Mouse (Mus musculus): Measurements from ENCODE around the gene Acbd7. TPM values are rescaled to one million over a fixed set of nuclear protein-coding genes. Genes with fewer than 3 reads are reported as not detected.

Acbd7 gene
- polyA plus RNA-seq, 1 experiment from 2014 or later = not detected

DNA sequence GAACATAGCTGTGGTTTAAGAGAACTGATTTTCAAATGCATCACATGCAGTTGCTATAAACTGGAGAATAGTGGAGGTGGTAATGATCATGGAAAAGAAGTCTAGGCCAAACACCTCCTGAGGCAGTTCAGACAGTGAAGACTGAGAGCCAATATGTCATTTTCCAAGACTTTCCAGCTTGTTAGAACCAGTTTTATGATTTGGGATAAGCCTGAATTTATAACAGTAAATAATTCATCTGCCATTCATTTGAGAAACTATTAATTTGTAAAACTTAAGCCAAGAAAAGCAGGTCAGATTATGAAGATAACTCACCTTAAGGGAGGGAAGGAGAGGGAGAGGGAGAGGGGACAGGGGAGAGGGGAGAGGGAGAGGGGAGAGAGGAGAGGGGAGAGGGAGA is 17.2 kb downstream of the Acbd7 start:
- Histone ChIP-seq H3K27me3 (ENCODE audit: control insufficient read depth, insufficient read depth, low read length) (no peaks in the 10 kb centered on the region), H3K9me3 (ENCODE audit: control insufficient read depth, low read length) (no peaks in the 10 kb centered on the region), H3K4me1 (ENCODE audit: control insufficient read depth, insufficient read depth, low read length) (no peaks in the 10 kb centered on the region), H3K4me3 (ENCODE audit: low read depth, low read length) (no peak overlapping the region), H3K9ac (ENCODE audit: low read length) (no peak overlapping the region), H3K27ac (ENCODE audit: low read depth, low read length) (no peak overlapping the region), H3K36me3 (ENCODE audit: control insufficient read depth, insufficient read depth, low read length) (no peaks in the 10 kb centered on the region), H3K4me2 (ENCODE audit: low read depth) (no peak overlapping the region)
- ATAC-seq (ENCODE audit: insufficient read depth, low FRiP score, low TSS enrichment) = no peak
- no peak for DNase-seq (ENCODE audit: low spot score)

- no peak for DNase-seq (ENCODE audit: low spot score)
- ATAC-seq (ENCODE audit: insufficient read depth, low FRiP score, low TSS enrichment) = no peak
- H3K4me1 ChIP-seq (ENCODE audit: control insufficient read depth, insufficient read depth, low read length) = no peaks in the 10 kb centered on the region
- no peak overlapping the region for H3K4me2 ChIP-seq (ENCODE audit: low read depth)
- WGBS = 93% methylated on average over 8 of the region's 8 CpGs
- H3K36me3 ChIP-seq (ENCODE audit: control insufficient read depth, insufficient read depth, low read length) = no peaks in the 10 kb centered on the region
- H3K4me3 ChIP-seq (ENCODE audit: low read depth, low read length) = no peak overlapping the region
- H3K27me3 ChIP-seq (ENCODE audit: control insufficient read depth, insufficient read depth, low read length) = no peaks in the 10 kb centered on the region
- H3K9me3 ChIP-seq (ENCODE audit: control insufficient read depth, low read length) = no peaks in the 10 kb centered on the region
- H3K9ac ChIP-seq (ENCODE audit: low read length) = no peak overlapping the region
- H3K27ac ChIP-seq (ENCODE audit: low read depth, low read length) = no peak overlapping the region
These were observed 19.8 kb downstream of the Acbd7 start for GRCm38 (mm10) chr2:3355793-3356192.

DNA sequence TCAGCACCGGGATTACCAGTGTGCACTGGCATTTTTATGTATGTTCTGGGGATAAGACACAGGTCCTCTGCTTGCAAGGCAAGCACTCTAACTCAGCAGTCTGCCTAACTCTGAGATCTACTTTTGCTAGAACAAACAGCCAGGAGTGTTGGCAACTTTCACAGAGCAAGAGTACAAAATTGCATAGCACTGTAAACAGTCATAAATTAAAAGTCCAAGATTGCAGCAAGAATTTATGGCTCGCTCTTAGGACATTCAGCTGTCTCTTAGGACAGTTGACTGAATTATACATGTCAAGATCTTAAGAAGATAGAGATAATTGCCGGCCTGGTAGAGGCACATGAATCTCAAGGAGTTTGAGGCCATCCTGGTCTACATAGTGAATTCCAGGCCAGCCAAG is 20.3 kb downstream of the Acbd7 start:
- H3K27ac ChIP-seq (ENCODE audit: low read depth, low read length) = no peak overlapping the region
- H3K4me2 ChIP-seq (ENCODE audit: low read depth) = no peak overlapping the region
- DNase-seq (ENCODE audit: low spot score) (no peak), ATAC-seq (ENCODE audit: insufficient read depth, low FRiP score, low TSS enrichment) (no peak)
- no peaks in the 10 kb centered on the region for H3K27me3 ChIP-seq (ENCODE audit: control insufficient read depth, insufficient read depth, low read length)
- no peak overlapping the region for H3K9ac ChIP-seq (ENCODE audit: low read length)
- no peaks in the 10 kb centered on the region for H3K9me3 ChIP-seq (ENCODE audit: control insufficient read depth, low read length)
- H3K36me3 ChIP-seq (ENCODE audit: control insufficient read depth, insufficient read depth, low read length) = no peaks in the 10 kb centered on the region
- no peaks in the 10 kb centered on the region for H3K4me1 ChIP-seq (ENCODE audit: control insufficient read depth, insufficient read depth, low read length)
- no peak overlapping the region for H3K4me3 ChIP-seq (ENCODE audit: low read depth, low read length)
- WGBS = 74% methylated on average over 3 of the region's 3 CpGs

- WGBS = 73% methylated on average over 3 of the region's 3 CpGs
- H3K27me3 ChIP-seq (ENCODE audit: control insufficient read depth, insufficient read depth, low read length) = no peaks in the 10 kb centered on the region
- no peak overlapping the region for H3K4me2 ChIP-seq (ENCODE audit: low read depth)
- no peak overlapping the region for H3K4me3 ChIP-seq (ENCODE audit: low read depth, low read length)
- H3K36me3 ChIP-seq (ENCODE audit: control insufficient read depth, insufficient read depth, low read length) = no peaks in the 10 kb centered on the region
- H3K27ac ChIP-seq (ENCODE audit: low read depth, low read length) = no peak overlapping the region
- H3K9me3 ChIP-seq (ENCODE audit: control insufficient read depth, low read length) = no peaks in the 10 kb centered on the region
- no peak overlapping the region for H3K9ac ChIP-seq (ENCODE audit: low read length)
- no peak for ATAC-seq (ENCODE audit: insufficient read depth, low FRiP score, low TSS enrichment)
- no peaks in the 10 kb centered on the region for H3K4me1 ChIP-seq (ENCODE audit: control insufficient read depth, insufficient read depth, low read length)
- DNase-seq (ENCODE audit: low spot score) = no peak
These were observed 21.9 kb downstream of the Acbd7 start for GRCm38 (mm10) chr2:3357887-3358286.

- Histone ChIP-seq H3K27me3 (ENCODE audit: control insufficient read depth, insufficient read depth, low read length) (no peaks in the 10 kb centered on the region), H3K4me2 (ENCODE audit: low read depth) (no peak overlapping the region), H3K9ac (ENCODE audit: low read length) (no peak overlapping the region), H3K4me1 (ENCODE audit: control insufficient read depth, insufficient read depth, low read length) (no peaks in the 10 kb centered on the region), H3K27ac (ENCODE audit: low read depth, low read length) (no peak overlapping the region), H3K4me3 (ENCODE audit: low read depth, low read length) (no peak overlapping the region), H3K36me3 (ENCODE audit: control insufficient read depth, insufficient read depth, low read length) (no peaks in the 10 kb centered on the region), H3K9me3 (ENCODE audit: control insufficient read depth, low read length) (no peaks in the 10 kb centered on the region)
- no peak for ATAC-seq (ENCODE audit: insufficient read depth, low FRiP score, low TSS enrichment)
- 80% methylated on average over 3 of the region's 3 CpGs for WGBS
- DNase-seq (ENCODE audit: low spot score) = no peak
These were observed 25.1 kb downstream of the Acbd7 start for GRCm38 (mm10) chr2:3361067-3361466.

DNA sequence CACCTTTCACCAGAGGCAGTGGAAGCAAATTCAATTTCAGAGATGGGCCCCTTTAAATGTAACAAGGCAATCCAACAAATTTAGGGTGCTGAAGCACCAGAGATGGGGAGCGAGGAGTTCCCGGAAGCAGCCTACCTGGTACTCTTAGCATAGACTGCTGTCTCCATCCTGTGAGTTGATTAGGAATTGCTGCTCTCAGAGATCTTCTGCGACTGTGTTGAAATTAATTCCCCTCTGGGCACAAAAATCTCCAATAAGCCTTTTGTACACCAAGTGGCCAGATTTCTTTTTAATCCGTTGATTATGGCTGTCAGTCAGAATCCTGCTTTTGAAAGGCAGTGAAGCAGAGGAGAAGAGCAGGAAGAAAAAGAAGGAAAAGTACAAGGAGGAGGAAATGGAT is 29.2 kb downstream of the Acbd7 start:
- Histone ChIP-seq H3K4me3 (ENCODE audit: low read depth, low read length) (no peak overlapping the region), H3K4me2 (ENCODE audit: low read depth) (no peak overlapping the region), H3K27ac (ENCODE audit: low read depth, low read length) (no peak overlapping the region), H3K27me3 (ENCODE audit: control insufficient read depth, insufficient read depth, low read length) (no peaks in the 10 kb centered on the region), H3K9ac (ENCODE audit: low read length) (no peak overlapping the region), H3K9me3 (ENCODE audit: control insufficient read depth, low read length) (no peaks in the 10 kb centered on the region), H3K36me3 (ENCODE audit: control insufficient read depth, insufficient read depth, low read length) (no peaks in the 10 kb centered on the region), H3K4me1 (ENCODE audit: control insufficient read depth, insufficient read depth, low read length) (no peaks in the 10 kb centered on the region)
- no peak for ATAC-seq (ENCODE audit: insufficient read depth, low FRiP score, low TSS enrichment)
- no peak for DNase-seq (ENCODE audit: low spot score)
- 79% methylated on average over 4 of the region's 4 CpGs for WGBS

DNA sequence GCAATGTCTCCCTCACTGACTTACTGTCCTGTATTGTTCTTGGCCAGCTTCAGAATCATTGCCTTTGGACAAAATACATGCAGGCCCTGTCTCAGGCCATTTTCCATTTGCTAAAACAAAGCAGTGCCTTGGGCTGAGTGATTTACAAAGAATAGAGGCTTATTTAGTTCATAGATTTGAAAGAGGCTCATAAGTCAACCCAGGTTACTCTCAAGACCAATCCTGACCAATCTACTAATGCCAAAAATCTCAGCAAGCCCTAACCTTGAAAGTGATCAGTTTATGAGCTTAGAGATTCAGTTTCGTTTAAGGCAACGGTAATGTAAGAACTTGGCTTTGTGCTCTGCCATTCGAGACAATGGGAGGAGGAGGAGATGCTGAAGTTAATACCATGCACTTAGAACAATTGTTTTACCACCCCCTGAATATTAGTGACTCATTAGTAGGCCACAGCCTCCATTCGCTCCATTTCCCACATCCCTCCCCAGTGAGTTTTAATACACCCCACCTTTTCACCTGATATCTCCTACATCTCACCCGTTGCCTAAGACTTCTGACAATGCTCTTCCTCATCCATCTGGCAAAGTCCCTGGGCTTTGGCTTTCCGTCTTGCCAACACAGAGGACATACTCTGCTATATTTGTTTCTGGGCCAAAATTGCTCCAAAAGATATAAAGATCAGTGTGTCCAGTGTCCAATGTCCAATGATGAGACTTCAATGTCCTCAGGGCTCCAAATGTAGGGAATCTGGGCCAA is 51.3 kb downstream of the Acbd7 start:
- Histone ChIP-seq H3K4me2 (ENCODE audit: low read depth) (no peak overlapping the region), H3K9ac (ENCODE audit: low read length) (no peak overlapping the region), H3K4me1 (ENCODE audit: control insufficient read depth, insufficient read depth, low read length) (no peaks in the 10 kb centered on the region), H3K36me3 (ENCODE audit: control insufficient read depth, insufficient read depth, low read length) (no peaks in the 10 kb centered on the region), H3K9me3 (ENCODE audit: control insufficient read depth, low read length) (no peaks in the 10 kb centered on the region), H3K27ac (ENCODE audit: low read depth, low read length) (no peak overlapping the region), H3K27me3 (ENCODE audit: control insufficient read depth, insufficient read depth, low read length) (no peaks in the 10 kb centered on the region), H3K4me3 (ENCODE audit: low read depth, low read length) (no peak overlapping the region)
- WGBS = 81% methylated on average over 6 of the region's 6 CpGs
- no peak for ATAC-seq (ENCODE audit: insufficient read depth, low FRiP score, low TSS enrichment)
- DNase-seq (ENCODE audit: low spot score) = no peak

Other genes with a start within 250 kb of the Acbd7 start
- 49.4 and 52.4 TPM in 2 replicates for gene Fam171a1, start 221.9 kb upstream of the Acbd7 start, polyA plus RNA-seq (2014; fragmentation: Nextera tagmentation; extraction: Ambion mirVana)
- gene Nmt2, start 52.0 kb upstream of the Acbd7 start, polyA plus RNA-seq (2014; fragmentation: Nextera tagmentation; extraction: Ambion mirVana) = 53.4 and 56.0 TPM in 2 replicates
- 16.8 and 20.3 TPM in 2 replicates for gene Rpp38, start 3.5 kb upstream of the Acbd7 start, polyA plus RNA-seq (2014; fragmentation: Nextera tagmentation; extraction: Ambion mirVana)
- gene Olah, start 61.0 kb downstream of the Acbd7 start, polyA plus RNA-seq (2014; fragmentation: Nextera tagmentation; extraction: Ambion mirVana) = not detected in 2 replicates
- gene Meig1, start 86.5 kb downstream of the Acbd7 start, polyA plus RNA-seq (2014; fragmentation: Nextera tagmentation; extraction: Ambion mirVana) = not detected in 2 replicates
- gene Dclre1c, start 88.0 kb downstream of the Acbd7 start, polyA plus RNA-seq (2014; fragmentation: Nextera tagmentation; extraction: Ambion mirVana) = 6.2 and 7.7 TPM in 2 replicates
- gene Suv39h2, start 138.9 kb downstream of the Acbd7 start, polyA plus RNA-seq (2014; fragmentation: Nextera tagmentation; extraction: Ambion mirVana) = 40.7 and 41.5 TPM in 2 replicates
- gene Gm45902, start 176.6 kb downstream of the Acbd7 start, polyA plus RNA-seq (2014; fragmentation: Nextera tagmentation; extraction: Ambion mirVana) = 8.3 and 10.4 TPM in 2 replicates
- gene Hspa14, start 176.6 kb downstream of the Acbd7 start, polyA plus RNA-seq (2014; fragmentation: Nextera tagmentation; extraction: Ambion mirVana) = 111 and 113 TPM in 2 replicates
- gene Cdnf, start 176.9 kb downstream of the Acbd7 start, polyA plus RNA-seq (2014; fragmentation: Nextera tagmentation; extraction: Ambion mirVana) = not detected in 2 replicates
- 64.4 TPM in 2 replicates for gene Fam107b, start 234.3 kb downstream of the Acbd7 start, polyA plus RNA-seq (2014; fragmentation: Nextera tagmentation; extraction: Ambion mirVana)